Mouse (Mus musculus) WW6 (cell line): ENCODE data around the gene Sftpa1.

Source experiments
- DNase-seq: peaks from one replicate; pipeline ENCODE4 v3.0.0-alpha.2; 2013; ENCODE audit warnings: low read depth, low spot score

Gene Sftpa1

DNA sequence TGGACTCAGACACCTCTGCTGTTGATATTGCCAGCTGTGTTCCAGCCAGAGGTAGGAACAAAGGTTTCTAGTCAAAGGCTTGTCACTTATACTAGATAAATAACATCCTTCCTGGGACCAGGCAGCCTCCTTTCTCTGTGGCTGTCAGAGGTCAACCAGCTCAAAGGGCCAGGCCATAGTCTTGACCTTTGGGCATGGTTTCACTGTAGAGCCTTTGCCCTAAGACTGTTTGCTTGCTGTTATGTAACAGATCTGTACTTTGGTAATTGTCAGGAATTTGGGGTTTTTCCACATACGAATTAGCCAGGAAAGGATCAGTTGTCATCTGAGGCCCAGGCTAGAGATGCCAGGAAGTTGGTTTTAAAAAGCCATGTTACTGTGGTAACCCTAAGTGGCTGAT is 29.2 kb downstream of the Sftpa1 start:
- no peak for DNase-seq

DNA sequence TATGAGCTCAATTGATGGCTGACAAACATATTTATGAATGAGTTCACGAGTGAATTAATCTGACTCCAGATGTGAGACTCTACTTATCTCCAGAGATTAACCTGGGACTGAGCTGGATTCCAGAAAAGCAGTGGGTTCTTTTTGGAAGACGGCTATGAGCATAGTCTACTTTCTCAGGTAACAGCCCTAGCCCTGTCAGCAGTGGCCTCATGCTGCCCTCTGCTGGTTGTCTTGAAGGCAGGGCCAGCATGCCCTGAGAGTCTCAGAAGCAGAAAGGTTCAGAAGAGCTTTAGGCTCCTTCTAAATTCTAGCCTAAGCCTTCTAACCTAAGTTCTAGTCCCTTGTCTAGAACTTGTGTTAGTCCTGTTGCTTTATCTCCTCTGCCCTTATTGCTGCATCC is 31.1 kb downstream of the Sftpa1 start:
- DNase-seq, result peak; percentile 5

DNA sequence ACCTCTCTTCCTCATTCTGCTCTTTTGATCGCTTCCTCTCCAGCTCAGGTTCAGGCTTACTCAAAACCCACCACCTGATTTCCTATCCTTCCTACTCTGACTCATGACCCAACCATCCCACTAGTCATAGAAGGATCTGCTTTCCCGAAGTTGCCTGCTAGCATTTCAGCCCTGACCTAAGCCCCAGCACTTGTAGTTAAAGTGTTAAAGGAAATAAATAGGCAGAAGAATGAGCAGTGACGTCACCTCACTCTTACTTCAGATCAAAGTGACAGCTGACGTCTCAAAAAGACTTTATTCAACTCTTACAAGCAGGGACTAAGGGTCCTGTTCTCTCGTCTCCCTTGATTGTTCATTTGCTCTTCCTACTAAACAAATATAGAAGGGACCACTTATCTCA is 35.7 kb downstream of the Sftpa1 start:
- DNase-seq, result no peak

DNA sequence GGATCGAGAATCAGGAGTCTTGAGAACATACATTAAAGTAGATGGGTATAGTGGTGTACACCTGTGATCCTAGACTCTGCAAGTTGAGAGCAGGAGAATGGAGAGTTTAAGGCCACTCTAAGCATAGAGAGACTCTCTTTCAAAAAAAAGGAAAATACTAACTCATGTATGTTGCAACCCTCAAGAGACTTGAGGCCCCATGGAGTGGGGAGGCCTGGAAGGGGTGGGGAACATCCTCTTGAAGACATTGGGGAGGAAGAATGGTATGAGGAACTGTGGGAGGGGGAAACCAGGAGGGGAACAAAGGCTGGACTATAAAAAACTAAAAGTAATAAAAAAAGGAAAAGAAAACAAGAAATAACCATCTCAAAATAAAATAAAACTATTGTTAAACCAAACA is 37.0 kb downstream of the Sftpa1 start:
- DNase-seq, result no peak

DNA sequence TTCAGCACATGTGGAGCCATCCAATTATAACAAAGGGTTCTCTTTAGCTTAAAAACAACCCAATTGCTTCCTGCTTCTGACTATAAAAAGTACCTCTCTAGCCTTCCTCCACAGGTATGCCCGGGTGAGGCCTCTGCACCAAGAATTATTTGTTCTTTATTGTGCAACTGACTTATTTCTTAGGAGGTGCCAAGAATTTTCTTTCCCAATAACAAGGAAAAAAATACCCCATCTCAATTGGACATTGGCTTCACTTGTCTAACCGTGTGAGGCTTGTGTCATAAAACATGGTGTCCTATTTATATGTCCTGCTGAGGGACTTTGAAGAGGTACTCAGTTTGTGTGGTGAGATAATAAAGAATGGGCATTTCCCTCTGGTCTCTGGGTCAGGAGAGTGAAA is 38.9 kb downstream of the Sftpa1 start:
- DNase-seq, result no peak

DNA sequence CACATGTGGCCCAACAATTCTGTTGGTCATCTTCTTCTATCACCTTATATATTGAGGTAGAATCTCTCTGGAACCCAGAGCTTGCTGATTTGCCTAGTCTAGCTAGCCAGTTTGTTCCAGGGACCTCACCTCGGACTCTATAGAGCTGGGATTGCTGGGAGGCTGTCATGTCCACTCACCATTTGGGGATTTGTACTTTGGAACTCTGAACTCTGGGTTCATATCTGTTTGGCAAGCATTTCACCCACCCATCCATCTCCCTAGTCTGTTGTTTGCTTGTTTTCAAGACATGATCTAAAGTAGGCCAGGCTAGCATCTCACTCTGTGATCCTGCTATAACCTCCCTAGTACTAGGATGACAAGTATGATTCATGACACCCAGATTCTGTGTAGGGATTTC is 43.2 kb downstream of the Sftpa1 start:
- DNase-seq, result no peak

DNA sequence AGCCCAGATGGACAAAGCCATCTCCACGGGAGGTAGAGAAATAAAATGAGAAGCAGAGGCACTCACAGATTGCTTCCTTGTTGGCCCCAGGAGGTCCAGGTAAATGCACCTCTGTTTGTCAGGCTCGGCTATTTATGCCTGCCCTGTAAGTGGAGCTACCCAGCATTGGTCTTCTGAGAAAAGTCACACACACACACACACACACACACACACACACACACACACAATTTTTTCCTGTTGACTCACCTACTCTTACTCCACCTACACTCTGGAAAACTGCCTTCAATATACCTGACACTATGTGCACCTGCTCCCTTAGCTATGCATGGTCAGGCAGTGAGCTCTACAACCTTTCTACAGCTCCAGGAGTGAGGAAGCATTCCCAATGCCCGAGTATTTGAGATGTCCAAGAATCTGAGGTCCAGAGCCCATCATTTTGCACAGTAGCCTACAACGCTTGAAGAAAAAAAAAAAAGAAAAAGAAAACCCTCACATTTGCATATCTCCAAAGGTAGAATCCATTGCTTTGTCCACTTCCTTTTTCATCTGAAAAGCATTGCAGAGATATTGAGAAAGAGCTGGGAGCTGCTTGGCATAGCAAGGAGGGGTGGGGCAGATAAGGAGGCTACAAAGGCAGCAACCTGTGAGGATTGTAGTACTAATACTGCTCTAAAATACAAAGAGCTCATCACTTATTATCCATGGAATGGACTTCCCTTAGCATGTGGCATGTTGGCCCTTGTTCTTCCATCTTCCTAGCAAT is 53.7 kb downstream of the Sftpa1 start, which contains the start of gene Sftpd:
Gene Sftpd, minus strand, starts transcription at position 91 of the 763 bp plus-strand sequence.
- DNase-seq, result no peak
